Mouse (Mus musculus): ENCODE measurements around the gene Kif16b. TPM values are rescaled to one million over a fixed set of nuclear protein-coding genes. Genes with fewer than 3 reads are reported as not detected.

Gene Kif16b
- polyA plus RNA-seq (2015; fragmentation: Nextera tagmentation; extraction: Ambion mirVana) = 13.5 and 16.4 TPM in 2 replicates

DNA sequence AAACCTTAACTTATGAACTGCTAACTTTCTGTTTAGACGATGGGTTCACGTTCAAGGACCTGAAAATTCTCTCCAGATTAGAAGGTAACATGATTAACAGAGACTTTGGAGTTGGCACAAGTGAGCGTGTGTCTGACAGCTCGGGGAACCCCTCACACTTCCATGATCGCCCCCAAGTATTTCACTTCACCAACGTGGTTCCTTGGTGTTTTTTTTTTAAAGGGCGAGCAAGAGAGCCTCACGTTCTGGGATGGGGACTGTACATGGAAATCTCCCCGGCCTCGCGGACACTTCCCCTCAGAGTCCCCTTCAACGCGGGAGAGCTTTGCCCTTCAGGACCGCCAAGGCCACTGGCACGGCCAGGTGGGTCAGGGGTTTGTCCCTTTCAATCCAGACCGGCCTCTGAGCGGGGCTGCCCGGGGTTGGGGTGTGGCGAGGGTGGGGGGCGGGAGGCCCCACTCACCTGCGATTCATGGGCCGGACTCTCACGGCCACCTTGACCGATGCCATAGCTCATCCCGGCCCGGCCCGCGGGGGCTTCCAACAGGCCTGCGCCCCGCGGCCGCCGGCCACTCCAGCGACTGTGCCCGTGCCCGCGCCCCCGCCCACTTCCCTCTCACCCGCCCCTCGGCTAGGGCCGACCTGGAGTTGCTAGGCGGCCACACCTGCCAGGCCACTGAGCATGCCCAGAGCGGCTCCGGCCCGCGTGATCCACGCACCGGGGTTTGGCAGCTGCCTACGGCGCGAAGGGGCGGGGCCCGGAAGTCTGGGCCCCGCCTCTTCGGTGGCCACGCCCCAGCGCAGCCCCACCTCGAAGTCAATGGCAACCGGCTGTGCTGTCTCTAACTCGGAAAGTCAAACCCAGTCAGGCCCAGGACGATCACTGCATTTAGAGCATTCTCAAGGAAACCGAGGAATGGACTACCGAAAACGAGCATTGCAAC is at the start of gene Kif16b:
TSS of gene Kif16b (minus strand) at position 670 of the 944 bp plus-strand sequence.
- H3K27me3 ChIP-seq (ENCODE audit: control insufficient read depth, insufficient read depth, low read length) = no peaks in the 10 kb centered on the region
- peaks cover 11% of the 10 kb centered on the region; the same call in 1 of the 2 replicates for H3K4me1 ChIP-seq (ENCODE audit: control insufficient read depth, insufficient read depth, low read length)
- H3K9me3 ChIP-seq (replicated peaks; ENCODE audit: control insufficient read depth, low read length) = no peaks in the 10 kb centered on the region
- H3K4me3 ChIP-seq (replicated peaks; ENCODE audit: low read length) = peak within 1 kb of the TSS; percentile 85
- peak within 1 kb of the TSS; percentile 85 for H3K27ac ChIP-seq (ENCODE audit: low read length)
- H3K9ac ChIP-seq (ENCODE audit: low read length) = peak within 1 kb of the TSS; percentile 78
- peak within 1 kb of the TSS; percentile 83 for H3K4me2 ChIP-seq (ENCODE audit: low read depth, low read length)
- ATAC-seq (ENCODE audit: insufficient read depth, low FRiP score) = peak; percentile 94
- WGBS = under 1% methylated on average over 64 of the region's 64 CpGs
- H3K36me3 ChIP-seq (ENCODE audit: control insufficient read depth, insufficient read depth, low read length) = no peaks in the 10 kb centered on the region

GRCm38 (mm10) chr2:142940899-142941642 is 39.7 kb upstream of the Kif16b start:
- WGBS = 43% methylated on average over 6 of the region's 6 CpGs

DNA sequence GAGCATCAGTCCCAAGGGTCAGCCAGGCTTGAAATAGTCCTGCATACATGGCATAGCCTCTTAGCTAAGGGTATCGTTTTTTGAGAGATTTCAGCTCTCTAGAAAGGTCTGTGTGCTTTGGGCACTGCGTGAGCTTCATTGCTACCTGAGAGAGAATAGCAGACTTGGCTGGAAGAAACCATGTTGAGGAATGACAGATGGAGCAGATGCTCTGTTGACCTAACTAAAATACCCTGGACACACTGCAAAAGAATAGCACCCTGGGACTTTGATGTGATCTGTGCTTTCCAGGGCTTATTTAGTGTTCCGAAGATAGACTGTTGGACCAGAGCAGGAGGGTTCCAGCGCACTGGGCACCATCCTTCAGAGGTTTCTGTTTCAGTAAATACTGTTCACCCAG is 29.1 kb upstream of the Kif16b start:
- Histone ChIP-seq H3K4me2 (ENCODE audit: low read depth, low read length) (no peak overlapping the region), H3K9me3 (replicated peaks; ENCODE audit: control insufficient read depth, low read length) (no peaks in the 10 kb centered on the region), H3K27ac (ENCODE audit: low read length) (no peak overlapping the region), H3K27me3 (ENCODE audit: control insufficient read depth, insufficient read depth, low read length) (no peaks in the 10 kb centered on the region), H3K36me3 (ENCODE audit: control insufficient read depth, insufficient read depth, low read length) (no peaks in the 10 kb centered on the region), H3K9ac (ENCODE audit: low read length) (no peak overlapping the region), H3K4me1 (ENCODE audit: control insufficient read depth, insufficient read depth, low read length) (no peaks in the 10 kb centered on the region), H3K4me3 (replicated peaks; ENCODE audit: low read length) (no peak overlapping the region)
- no peak for ATAC-seq (ENCODE audit: insufficient read depth, low FRiP score)
- WGBS = 83% methylated on average over 4 of the region's 4 CpGs

More at GRCm38 (mm10) chr2:142940899-142941642, 39.7 kb upstream of the Kif16b start:
- H3K4me2 ChIP-seq (ENCODE audit: low read depth, low read length) = no peak overlapping the region
- H3K27me3 ChIP-seq (ENCODE audit: control insufficient read depth, insufficient read depth, low read length) = no peaks in the 10 kb centered on the region
- no peaks in the 10 kb centered on the region for H3K4me1 ChIP-seq (ENCODE audit: control insufficient read depth, insufficient read depth, low read length)
- H3K27ac ChIP-seq (ENCODE audit: low read length) = no peak overlapping the region
- H3K9ac ChIP-seq (ENCODE audit: low read length) = no peak overlapping the region
- no peak for ATAC-seq (ENCODE audit: insufficient read depth, low FRiP score)
- H3K9me3 ChIP-seq (replicated peaks; ENCODE audit: control insufficient read depth, low read length) = no peaks in the 10 kb centered on the region
- H3K36me3 ChIP-seq (ENCODE audit: control insufficient read depth, insufficient read depth, low read length) = no peaks in the 10 kb centered on the region
- no peak overlapping the region for H3K4me3 ChIP-seq (replicated peaks; ENCODE audit: low read length)

- 68% methylated on average over 10 of the region's 10 CpGs for WGBS
- Histone ChIP-seq H3K9ac (ENCODE audit: low read length) (no peak overlapping the region), H3K4me2 (ENCODE audit: low read depth, low read length) (no peak overlapping the region), H3K27ac (ENCODE audit: low read length) (no peak overlapping the region), H3K36me3 (ENCODE audit: control insufficient read depth, insufficient read depth, low read length) (no peaks in the 10 kb centered on the region), H3K4me3 (replicated peaks; ENCODE audit: low read length) (no peak overlapping the region), H3K9me3 (replicated peaks; ENCODE audit: control insufficient read depth, low read length) (no peaks in the 10 kb centered on the region), H3K27me3 (ENCODE audit: control insufficient read depth, insufficient read depth, low read length) (no peaks in the 10 kb centered on the region), H3K4me1 (ENCODE audit: control insufficient read depth, insufficient read depth, low read length) (no peaks in the 10 kb centered on the region)
- no peak for ATAC-seq (ENCODE audit: insufficient read depth, low FRiP score)
These were observed 28.1 kb upstream of the Kif16b start for GRCm38 (mm10) chr2:142929226-142930112.

DNA sequence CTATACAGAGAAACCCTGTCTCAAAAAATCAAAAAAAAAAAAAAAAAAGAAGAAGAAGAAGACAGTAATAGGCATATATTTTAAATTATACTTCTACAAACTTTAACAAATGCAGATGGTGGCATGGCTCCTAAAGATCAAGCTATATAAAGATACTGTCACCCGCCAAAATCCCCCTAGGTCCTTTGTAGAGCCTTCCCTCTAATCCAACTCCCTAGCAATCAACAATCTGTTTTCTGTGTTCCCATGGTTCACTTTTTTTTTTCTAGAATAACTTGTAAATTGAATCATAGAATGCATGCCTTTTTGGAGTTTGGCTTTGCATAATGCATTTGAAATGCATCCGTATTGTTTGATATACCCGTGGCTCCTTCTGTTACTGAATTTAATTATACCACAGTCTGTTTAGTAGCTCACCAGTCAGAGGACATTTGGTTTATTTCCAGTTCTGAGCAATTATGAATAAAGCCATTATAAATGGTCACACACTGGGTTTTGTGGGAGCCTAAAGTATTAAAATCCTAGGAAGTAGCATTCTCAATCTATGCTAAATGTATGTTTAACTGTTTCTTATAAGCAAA is 9.6 kb upstream of the Kif16b start:
- 86% methylated on average over 3 of the region's 3 CpGs for WGBS
- Histone ChIP-seq H3K9ac (ENCODE audit: low read length) (no peak overlapping the region), H3K36me3 (ENCODE audit: control insufficient read depth, insufficient read depth, low read length) (no peaks in the 10 kb centered on the region), H3K4me1 (ENCODE audit: control insufficient read depth, insufficient read depth, low read length) (no peaks in the 10 kb centered on the region), H3K4me3 (replicated peaks; ENCODE audit: low read length) (no peak overlapping the region), H3K27ac (ENCODE audit: low read length) (no peak overlapping the region), H3K27me3 (ENCODE audit: control insufficient read depth, insufficient read depth, low read length) (no peaks in the 10 kb centered on the region), H3K9me3 (replicated peaks; ENCODE audit: control insufficient read depth, low read length) (no peaks in the 10 kb centered on the region), H3K4me2 (ENCODE audit: low read depth, low read length) (no peak overlapping the region)
- ATAC-seq (ENCODE audit: insufficient read depth, low FRiP score) = no peak

DNA sequence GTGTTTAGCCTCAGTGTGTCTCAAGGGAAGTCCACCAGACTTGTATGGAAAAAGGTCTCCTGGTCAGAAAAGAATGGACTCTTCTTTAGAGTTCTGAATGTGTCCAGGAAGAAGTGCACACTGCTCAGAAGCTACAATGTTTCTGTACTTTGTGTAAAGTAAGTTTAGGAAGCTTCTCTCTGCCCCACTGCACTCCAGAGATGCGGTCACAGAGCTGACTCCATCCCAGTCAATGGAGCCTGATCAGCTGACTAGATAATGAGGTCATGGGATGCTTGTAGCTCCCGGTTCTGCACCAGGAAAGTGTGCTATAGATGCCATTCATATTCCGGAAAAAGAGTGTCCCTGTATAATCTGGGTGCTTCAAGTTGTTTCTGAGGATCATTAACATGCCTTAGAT is 7.9 kb upstream of the Kif16b start:
- Histone ChIP-seq H3K36me3 (ENCODE audit: control insufficient read depth, insufficient read depth, low read length) (no peaks in the 10 kb centered on the region), H3K9me3 (replicated peaks; ENCODE audit: control insufficient read depth, low read length) (no peaks in the 10 kb centered on the region), H3K27me3 (ENCODE audit: control insufficient read depth, insufficient read depth, low read length) (no peaks in the 10 kb centered on the region), H3K4me1 (ENCODE audit: control insufficient read depth, insufficient read depth, low read length) (no peaks in the 10 kb centered on the region), H3K27ac (ENCODE audit: low read length) (no peak overlapping the region), H3K4me3 (replicated peaks; ENCODE audit: low read length) (no peak overlapping the region), H3K9ac (ENCODE audit: low read length) (no peak overlapping the region), H3K4me2 (ENCODE audit: low read depth, low read length) (no peak overlapping the region)
- 74% methylated on average over 3 of the region's 3 CpGs for WGBS
- no peak for ATAC-seq (ENCODE audit: insufficient read depth, low FRiP score)

DNA sequence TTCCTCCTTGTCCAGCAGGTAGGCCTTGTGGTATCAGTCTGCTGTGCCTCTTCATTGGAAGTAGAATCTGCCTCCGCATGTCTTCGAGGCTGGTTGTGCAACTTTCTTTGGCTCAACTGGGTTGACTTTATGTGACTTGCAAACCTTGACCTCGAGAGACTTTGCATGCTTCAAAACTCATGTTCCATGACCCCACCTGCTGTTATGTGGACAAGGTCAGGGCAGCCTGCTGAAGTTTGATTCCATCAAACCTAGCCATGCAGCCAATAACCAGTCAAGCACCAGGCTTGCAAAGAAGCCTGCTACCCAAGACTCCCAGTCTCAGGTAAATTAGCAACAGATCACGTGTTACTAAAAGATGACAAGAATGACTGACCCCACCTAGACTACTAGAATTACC is 5.7 kb upstream of the Kif16b start:
- H3K4me1 ChIP-seq (ENCODE audit: control insufficient read depth, insufficient read depth, low read length) = peaks cover 7% of the 10 kb centered on the region; the same call in 1 of the 2 replicates
- ATAC-seq (ENCODE audit: insufficient read depth, low FRiP score) = no peak
- H3K4me2 ChIP-seq (ENCODE audit: low read depth, low read length) = no peak overlapping the region
- H3K27ac ChIP-seq (ENCODE audit: low read length) = no peak overlapping the region
- H3K9ac ChIP-seq (ENCODE audit: low read length) = no peak overlapping the region
- H3K9me3 ChIP-seq (replicated peaks; ENCODE audit: control insufficient read depth, low read length) = no peaks in the 10 kb centered on the region
- no peak overlapping the region for H3K4me3 ChIP-seq (replicated peaks; ENCODE audit: low read length)
- H3K36me3 ChIP-seq (ENCODE audit: control insufficient read depth, insufficient read depth, low read length) = no peaks in the 10 kb centered on the region
- H3K27me3 ChIP-seq (ENCODE audit: control insufficient read depth, insufficient read depth, low read length) = no peaks in the 10 kb centered on the region
- WGBS = 84% methylated on average over 4 of the region's 4 CpGs
